Mouse (Mus musculus): ENCODE measurements at regions not wholly inside any gene's neighbourhood (a gene's known extent, or its start where the extent isn't known, plus 50 kb on each side); places are given as distances from the start of the nearest gene placed in this dataset.

- TF ChIP-seq GATA1 (IDR thresholded peaks at IDR 0.05; ENCODE audit: low read depth, low read length) (no peak), CHD2 (IDR thresholded peaks at IDR 0.05; ENCODE audit: low read length) (no peak)
Measured at GRCm38 (mm10) chr16:70045547-70045946, 182.0 kb upstream of the Speer2 start.

Measured in MEL (cell line).